Mouse (Mus musculus) lung, postnatal 0 days (tissue): Measurements from ENCODE around the gene Fam219b.

Experiments
- CTCF ChIP-seq: IDR thresholded peaks from 2 replicates; pipeline ENCODE4 v1.5.1; 2016; ENCODE audit warnings: antibody characterized with exemption, mild to moderate bottlenecking
- EP300 ChIP-seq: IDR thresholded peaks from 2 replicates; pipeline ENCODE4 v1.6.1; 2016; ENCODE audit warnings: antibody characterized with exemption, mild to moderate bottlenecking, control low read depth

DNA sequence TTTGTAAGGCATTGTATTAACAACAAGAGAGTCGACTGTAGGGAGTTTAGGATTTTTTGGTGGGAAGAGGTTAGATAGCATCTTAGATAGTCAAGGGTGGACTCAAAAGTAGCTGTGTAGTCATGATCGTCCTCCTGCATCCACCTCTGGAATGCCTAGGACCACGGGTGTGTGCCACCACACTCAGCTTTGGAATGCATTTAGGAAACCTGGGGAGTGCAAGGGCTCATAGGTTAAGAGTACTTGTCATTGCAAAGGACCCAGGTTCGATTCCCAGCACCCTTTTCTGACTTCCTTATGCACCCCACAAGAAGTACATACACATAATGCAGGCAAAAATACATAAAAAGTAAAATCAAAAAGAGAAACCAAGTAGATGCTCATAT, 14.5 kb upstream of the Fam219b start:
- TF ChIP-seq CTCF (no peak), EP300 (no peak)
